Mouse (Mus musculus): ENCODE results near the gene Iqcg. TPM values are rescaled to one million over a fixed set of nuclear protein-coding genes. Genes with fewer than 3 reads are reported as not detected.
A peak's percentile ranks its signal among the peaks of the same experiment; 100 is the strongest.

Iqcg gene
- polyA plus RNA-seq, 1 experiment from 2014 or later = 2.5 TPM

DNA sequence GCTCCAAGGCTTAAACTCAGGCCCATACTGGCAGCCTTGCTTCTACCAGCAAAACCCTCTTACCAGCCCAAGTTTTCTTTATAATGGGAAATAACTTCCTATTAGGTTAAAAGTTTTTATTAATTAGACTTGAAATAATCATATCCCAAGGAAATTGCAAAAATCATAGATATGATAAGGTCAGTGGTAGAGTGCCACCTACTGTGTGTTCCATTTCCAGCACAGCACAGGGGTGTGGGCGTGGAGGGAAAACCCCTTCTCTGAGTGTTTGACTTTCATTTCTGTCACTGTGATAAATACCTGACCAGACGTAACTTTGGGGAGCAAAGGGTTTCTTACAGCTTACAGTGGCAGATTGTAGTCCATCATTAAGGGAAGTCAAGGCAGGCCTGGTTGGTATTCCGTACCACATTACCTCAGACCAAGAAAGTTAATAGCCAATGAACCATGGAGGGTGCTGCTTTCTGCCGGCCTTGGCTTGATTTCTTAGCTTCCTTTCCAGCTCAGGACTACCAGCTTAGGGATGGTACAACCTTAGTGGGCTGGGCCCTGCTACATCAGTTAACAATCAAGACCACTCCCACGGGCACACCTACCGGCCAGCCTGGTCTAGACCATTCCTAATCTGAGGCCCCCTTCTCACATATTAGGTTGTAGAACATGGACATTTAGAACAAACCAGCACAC lies 17.0 kb upstream of the Iqcg start:
- ATAC-seq (ENCODE audit: insufficient number of reproducible peaks, low FRiP score, low TSS enrichment, low read depth) = no peak
- H3K4me3 ChIP-seq (ENCODE audit: low read depth, low read length) = no peak overlapping the region
- no peak overlapping the region for H3K9ac ChIP-seq (ENCODE audit: low read length)
- WGBS = 87% methylated on average over 6 of the region's 6 CpGs
- H3K4me2 ChIP-seq (ENCODE audit: low read depth, severe bottlenecking) = no peak overlapping the region
- H3K27me3 ChIP-seq (ENCODE audit: control insufficient read depth, insufficient read depth, low read length) = no peaks in the 10 kb centered on the region
- no peaks in the 10 kb centered on the region for H3K9me3 ChIP-seq (ENCODE audit: control insufficient read depth, low read length)
- H3K4me1 ChIP-seq (ENCODE audit: control insufficient read depth, insufficient read depth, low read length) = no peaks in the 10 kb centered on the region
- no peak overlapping the region for H3K27ac ChIP-seq (replicated peaks; ENCODE audit: low read depth, low read length)
- DNase-seq (ENCODE audit: low spot score) = no peak
- no peaks in the 10 kb centered on the region for H3K36me3 ChIP-seq (ENCODE audit: control insufficient read depth, insufficient read depth, low read length)

DNA sequence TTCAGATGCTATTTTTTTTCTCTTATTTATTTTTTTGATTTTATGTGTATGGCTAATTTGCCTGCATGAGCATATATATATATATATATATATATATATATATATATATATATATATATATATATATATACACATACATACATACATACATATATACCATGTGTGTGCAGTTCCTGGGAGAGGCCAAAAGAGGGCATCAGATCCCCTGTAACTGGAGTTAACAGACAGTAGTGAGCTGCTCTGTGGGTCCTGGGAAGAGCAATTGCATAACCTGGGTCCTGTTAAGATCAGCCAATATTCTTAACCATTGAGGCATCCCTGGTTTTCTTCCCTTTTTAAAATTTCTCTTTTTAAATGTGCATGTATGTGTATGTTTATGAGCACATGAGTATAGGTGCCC lies 14.9 kb upstream of the Iqcg start:
- H3K36me3 ChIP-seq (ENCODE audit: control insufficient read depth, insufficient read depth, low read length) = no peaks in the 10 kb centered on the region
- no peaks in the 10 kb centered on the region for H3K4me1 ChIP-seq (ENCODE audit: control insufficient read depth, insufficient read depth, low read length)
- ATAC-seq (ENCODE audit: insufficient number of reproducible peaks, low FRiP score, low TSS enrichment, low read depth) (no peak), DNase-seq (ENCODE audit: low spot score) (no peak)
- no peak overlapping the region for H3K4me2 ChIP-seq (ENCODE audit: low read depth, severe bottlenecking)
- H3K27ac ChIP-seq (replicated peaks; ENCODE audit: low read depth, low read length) = no peak overlapping the region
- no peak overlapping the region for H3K4me3 ChIP-seq (ENCODE audit: low read depth, low read length)
- no peaks in the 10 kb centered on the region for H3K27me3 ChIP-seq (ENCODE audit: control insufficient read depth, insufficient read depth, low read length)
- no peaks in the 10 kb centered on the region for H3K9me3 ChIP-seq (ENCODE audit: control insufficient read depth, low read length)
- no peak overlapping the region for H3K9ac ChIP-seq (ENCODE audit: low read length)

DNA sequence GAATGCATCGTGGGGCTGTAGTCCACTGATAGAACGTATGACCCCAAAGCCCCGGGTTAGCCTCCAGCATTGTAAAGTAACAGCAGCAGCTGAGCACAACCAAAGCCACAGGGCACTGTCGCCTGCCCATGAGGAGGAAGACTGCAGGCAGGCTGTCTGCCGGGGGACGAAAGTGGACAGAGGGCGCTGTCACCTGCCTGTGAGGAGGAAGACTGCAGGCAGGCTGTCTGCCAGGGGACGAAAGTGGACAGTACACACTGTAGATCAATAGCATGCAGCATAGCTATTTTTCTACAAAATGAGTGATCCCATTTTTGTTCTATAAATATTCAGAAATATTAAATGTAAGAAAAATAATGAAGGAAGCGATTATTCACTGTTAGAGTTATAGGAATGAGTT lies 8.6 kb upstream of the Iqcg start:
- H3K9me3 ChIP-seq (ENCODE audit: control insufficient read depth, low read length) = no peaks in the 10 kb centered on the region
- no peak overlapping the region for H3K9ac ChIP-seq (ENCODE audit: low read length)
- no peak overlapping the region for H3K27ac ChIP-seq (replicated peaks; ENCODE audit: low read depth, low read length)
- no peaks in the 10 kb centered on the region for H3K27me3 ChIP-seq (ENCODE audit: control insufficient read depth, insufficient read depth, low read length)
- WGBS = 82% methylated on average over 9 of the region's 9 CpGs
- ATAC-seq (ENCODE audit: insufficient number of reproducible peaks, low FRiP score, low TSS enrichment, low read depth) (no peak), DNase-seq (ENCODE audit: low spot score) (no peak)
- H3K4me2 ChIP-seq (ENCODE audit: low read depth, severe bottlenecking) = no peak overlapping the region
- no peak overlapping the region for H3K4me3 ChIP-seq (ENCODE audit: low read depth, low read length)
- peaks cover 9% of the 10 kb centered on the region; the same call in 1 of the 2 replicates for H3K36me3 ChIP-seq (ENCODE audit: control insufficient read depth, insufficient read depth, low read length)
- H3K4me1 ChIP-seq (ENCODE audit: control insufficient read depth, insufficient read depth, low read length) = peaks cover 6% of the 10 kb centered on the region; the same call in 1 of the 2 replicates

- H3K9ac ChIP-seq (ENCODE audit: low read length) = no peak overlapping the region
- no peaks in the 10 kb centered on the region for H3K9me3 ChIP-seq (ENCODE audit: control insufficient read depth, low read length)
- H3K36me3 ChIP-seq (ENCODE audit: control insufficient read depth, insufficient read depth, low read length) = peaks cover 17% of the 10 kb centered on the region; the same call in 1 of the 2 replicates
- H3K4me1 ChIP-seq (ENCODE audit: control insufficient read depth, insufficient read depth, low read length) = peaks cover 6% of the 10 kb centered on the region; the same call in 1 of the 2 replicates
- ATAC-seq (ENCODE audit: insufficient number of reproducible peaks, low FRiP score, low TSS enrichment, low read depth) (no peak), DNase-seq (ENCODE audit: low spot score) (no peak)
- WGBS = 41% methylated on average over 7 of the region's 7 CpGs
- no peak overlapping the region for H3K27ac ChIP-seq (replicated peaks; ENCODE audit: low read depth, low read length)
- peak overlapping the region; percentile 81 for H3K4me2 ChIP-seq (ENCODE audit: low read depth, severe bottlenecking)
- no peaks in the 10 kb centered on the region for H3K27me3 ChIP-seq (ENCODE audit: control insufficient read depth, insufficient read depth, low read length)
- H3K4me3 ChIP-seq (ENCODE audit: low read depth, low read length) = peak overlapping the region; percentile 79
These were observed 7.2 kb upstream of the Iqcg start for GRCm38 (mm10) chr16:33063267-33063666.

DNA sequence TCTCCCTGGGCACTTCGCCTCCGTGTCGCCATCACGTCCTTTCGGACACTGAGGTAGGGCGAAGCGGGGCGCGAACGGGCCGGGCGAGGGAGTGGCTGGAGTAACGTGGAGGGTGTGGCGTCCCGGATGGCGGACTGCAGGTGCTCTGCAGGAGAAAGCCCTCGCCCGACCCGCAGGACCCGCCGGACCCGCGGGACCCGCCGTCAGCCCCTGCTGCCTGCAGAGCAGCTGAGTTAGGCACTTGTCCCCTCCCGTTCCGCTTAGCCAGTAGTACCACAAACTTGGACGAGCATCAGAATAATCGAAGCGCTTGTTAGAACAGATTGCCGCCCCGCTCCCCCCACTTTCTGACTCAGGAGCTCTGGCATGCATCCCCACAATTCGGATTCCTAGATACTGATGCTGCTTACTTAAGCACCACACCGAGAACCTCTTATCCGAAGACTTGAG lies 6.7 kb upstream of the Iqcg start:
- H3K36me3 ChIP-seq (ENCODE audit: control insufficient read depth, insufficient read depth, low read length) = peaks cover 20% of the 10 kb centered on the region; the same call in 1 of the 2 replicates
- peak overlapping the region; percentile 81 for H3K4me2 ChIP-seq (ENCODE audit: low read depth, severe bottlenecking)
- H3K27ac ChIP-seq (replicated peaks; ENCODE audit: low read depth, low read length) = peak overlapping the region; percentile 65; the same call in 1 of the 2 replicates
- H3K4me3 ChIP-seq (ENCODE audit: low read depth, low read length) = peak overlapping the region; percentile 79
- peak overlapping the region; percentile 76 for H3K9ac ChIP-seq (ENCODE audit: low read length)
- no peaks in the 10 kb centered on the region for H3K9me3 ChIP-seq (ENCODE audit: control insufficient read depth, low read length)
- H3K27me3 ChIP-seq (ENCODE audit: control insufficient read depth, insufficient read depth, low read length) = no peaks in the 10 kb centered on the region
- under 1% methylated on average over 31 of the region's 35 CpGs for WGBS
- ATAC-seq (ENCODE audit: insufficient number of reproducible peaks, low FRiP score, low TSS enrichment, low read depth) (no peak), DNase-seq (ENCODE audit: low spot score) (no peak)
- H3K4me1 ChIP-seq (ENCODE audit: control insufficient read depth, insufficient read depth, low read length) = peaks cover 11% of the 10 kb centered on the region

GRCm38 (mm10) chr16:33062024-33062681 lies 6.1 kb upstream of the Iqcg start, which contains the start of gene Lmln:
Gene Lmln (plus strand): TSS chr16:33062521.
- peak within 1 kb of the TSS; percentile 79 for H3K4me3 ChIP-seq (ENCODE audit: low read depth, low read length)
- H3K27ac ChIP-seq (replicated peaks; ENCODE audit: low read depth, low read length) = peak within 1 kb of the TSS; percentile 65
- no peaks in the 10 kb centered on the region for H3K9me3 ChIP-seq (ENCODE audit: control insufficient read depth, low read length)
- H3K36me3 ChIP-seq (ENCODE audit: control insufficient read depth, insufficient read depth, low read length) = peaks cover 20% of the 10 kb centered on the region; the same call in 1 of the 2 replicates
- peak; percentile 92 for DNase-seq (ENCODE audit: low spot score)
- WGBS = 1% methylated on average over 50 of the region's 64 CpGs
- peaks cover 11% of the 10 kb centered on the region for H3K4me1 ChIP-seq (ENCODE audit: control insufficient read depth, insufficient read depth, low read length)
- ATAC-seq (ENCODE audit: insufficient number of reproducible peaks, low FRiP score, low TSS enrichment, low read depth) = peak; percentile 97
- peak within 1 kb of the TSS; percentile 76 for H3K9ac ChIP-seq (ENCODE audit: low read length)
- no peaks in the 10 kb centered on the region for H3K27me3 ChIP-seq (ENCODE audit: control insufficient read depth, insufficient read depth, low read length)
- H3K4me2 ChIP-seq (ENCODE audit: low read depth, severe bottlenecking) = peak within 1 kb of the TSS; percentile 81

GRCm38 (mm10) chr16:33061400-33061799 lies 5.4 kb upstream of the Iqcg start:
- H3K9ac ChIP-seq (ENCODE audit: low read length) = no peak overlapping the region
- peaks cover 11% of the 10 kb centered on the region for H3K4me1 ChIP-seq (ENCODE audit: control insufficient read depth, insufficient read depth, low read length)
- WGBS = 48% methylated on average over 11 of the region's 11 CpGs

DNA sequence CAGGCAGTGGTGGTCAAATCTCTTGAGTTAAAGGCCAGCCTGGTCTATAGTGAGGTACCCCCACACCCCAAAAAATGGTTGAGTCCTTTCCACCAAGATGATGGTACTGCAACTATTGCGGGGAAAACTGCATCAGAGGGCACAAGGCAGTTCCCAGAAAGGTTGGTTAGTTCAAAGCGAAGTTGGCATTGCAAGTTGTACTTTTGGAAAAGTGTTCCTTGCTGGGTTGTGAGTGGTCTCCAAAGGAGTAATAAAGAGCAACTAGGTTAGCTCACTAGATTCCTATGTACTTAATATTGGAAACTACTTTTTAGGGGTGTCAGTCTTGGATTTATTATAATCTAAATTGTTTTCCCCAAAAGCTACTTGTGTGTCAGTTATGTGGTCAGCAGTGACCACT lies 4.9 kb upstream of the Iqcg start:
- no peak overlapping the region for H3K4me3 ChIP-seq (ENCODE audit: low read depth, low read length)
- H3K9me3 ChIP-seq (ENCODE audit: control insufficient read depth, low read length) = no peaks in the 10 kb centered on the region
- H3K36me3 ChIP-seq (ENCODE audit: control insufficient read depth, insufficient read depth, low read length) = peaks cover 20% of the 10 kb centered on the region; the same call in 1 of the 2 replicates
- H3K27me3 ChIP-seq (ENCODE audit: control insufficient read depth, insufficient read depth, low read length) = no peaks in the 10 kb centered on the region
- no peak for DNase-seq (ENCODE audit: low spot score)
- no peak for ATAC-seq (ENCODE audit: insufficient number of reproducible peaks, low FRiP score, low TSS enrichment, low read depth)
- no peak overlapping the region for H3K9ac ChIP-seq (ENCODE audit: low read length)
- peaks cover 11% of the 10 kb centered on the region for H3K4me1 ChIP-seq (ENCODE audit: control insufficient read depth, insufficient read depth, low read length)
- no peak overlapping the region for H3K4me2 ChIP-seq (ENCODE audit: low read depth, severe bottlenecking)
- no peak overlapping the region for H3K27ac ChIP-seq (replicated peaks; ENCODE audit: low read depth, low read length)
- WGBS = 77% methylated on average over 2 of the region's 2 CpGs

More at GRCm38 (mm10) chr16:33061400-33061799, 5.4 kb upstream of the Iqcg start:
- H3K9me3 ChIP-seq (ENCODE audit: control insufficient read depth, low read length) = no peaks in the 10 kb centered on the region
- H3K4me3 ChIP-seq (ENCODE audit: low read depth, low read length) = no peak overlapping the region; the same call in 1 of the 2 replicates
- peak overlapping the region; percentile 81 for H3K4me2 ChIP-seq (ENCODE audit: low read depth, severe bottlenecking)
- peaks cover 20% of the 10 kb centered on the region; the same call in 1 of the 2 replicates for H3K36me3 ChIP-seq (ENCODE audit: control insufficient read depth, insufficient read depth, low read length)
- no peaks in the 10 kb centered on the region for H3K27me3 ChIP-seq (ENCODE audit: control insufficient read depth, insufficient read depth, low read length)
- H3K27ac ChIP-seq (replicated peaks; ENCODE audit: low read depth, low read length) = no peak overlapping the region
- DNase-seq (ENCODE audit: low spot score) (no peak), ATAC-seq (ENCODE audit: insufficient number of reproducible peaks, low FRiP score, low TSS enrichment, low read depth) (no peak)
